Mouse (Mus musculus) testis, adult 2 months (tissue): ENCODE measurements around the gene Golgb1.

ENCODE experiments used
- CTCF ChIP-seq: fragments of 200-500 bp; IDR thresholded peaks from 2 replicates; pipeline ENCODE4 v1.5.1; 2012; ENCODE audit warnings: low read depth, mild to moderate bottlenecking, inconsistent platforms, low read length, moderate library complexity; ENCODE audit not compliant: control insufficient read depth, insufficient read depth, insufficient replicate concordance
- POLR2A ChIP-seq: fragments of 200-500 bp; IDR thresholded peaks from 2 replicates; pipeline ENCODE4 v1.6.1; 2012; ENCODE audit warnings: low read depth, mild to moderate bottlenecking, inconsistent platforms, low read length, moderate library complexity; ENCODE audit not compliant: control insufficient read depth

- TF ChIP-seq CTCF: no peak
- TF ChIP-seq POLR2A: no peak
Measured at GRCm38 (mm10) chr16:36963415-36963814, 88.5 kb downstream of the Golgb1 start.
